Mouse (Mus musculus): Measurements from ENCODE around the gene Itgae. TPM values are rescaled to one million over a fixed set of nuclear protein-coding genes. Genes with fewer than 3 reads are reported as not detected.

Itgae gene
- total and polyA plus RNA-seq, 3 experiments, result 0.17 to 0.26 (median 0.21) TPM

- Histone ChIP-seq H3K9me3 (replicated peaks; ENCODE audit: low read length) (no peaks in the 10 kb centered on the region), H3K4me2 (ENCODE audit: insufficient read depth, low read depth, poor library complexity, severe bottlenecking) (no peak overlapping the region), H3K4me1 (ENCODE audit: control insufficient read depth in 1 of 2, insufficient read depth in 2 of 2) (peaks cover 0 to 13% of the 10 kb centered on the region in 2 experiments; a peak in 1 of 4 replicates), H3K9ac (ENCODE audit: insufficient read depth, low read depth) (no peak overlapping the region), H3K27ac (ENCODE audit: insufficient read depth, low read depth) (no peak overlapping the region), H3K36me3 (replicated peaks in 1 of 2; ENCODE audit: control insufficient read depth in 1 of 2, insufficient read depth in 1 of 2, low read length in 1 of 2) (peaks cover 50 to 91% of the 10 kb centered on the region in 2 experiments), H3K4me3 (replicated peaks in 1 of 3; ENCODE audit: low read depth in 2 of 3, low read length in 2 of 3, poor library complexity in 1 of 3) (no peak overlapping the region), H3K27me3 (replicated peaks) (no peaks in the 10 kb centered on the region), H3K79me2 (replicated peaks; ENCODE audit: control insufficient read depth, extremely low read depth, insufficient read depth, poor library complexity, severe bottlenecking) (no peaks in the 10 kb centered on the region; the same call in 1 of the 2 replicates)
- no peak for TF ChIP-seq IRF4 (IDR thresholded peaks at IDR 0.05; ENCODE audit: low read depth, low read length)
- TF ChIP-seq RAD21 (IDR thresholded peaks at IDR 0.05; ENCODE audit: low read depth, low read length), result no peak
- TF ChIP-seq NELFE (IDR thresholded peaks at IDR 0.05; ENCODE audit: low read depth, low read length), result no peak
- TF ChIP-seq HCFC1 (IDR thresholded peaks at IDR 0.05; ENCODE audit: low read depth, low read length), result no peak
- TF ChIP-seq TBP (conservative IDR thresholded peaks at IDR 0.05; ENCODE audit: low read depth, low read length), result no peak
- no peak for TF ChIP-seq ZC3H11A (IDR thresholded peaks at IDR 0.05; ENCODE audit: low read depth, low read length)
- TF ChIP-seq SMC3 (IDR thresholded peaks at IDR 0.05; ENCODE audit: low read depth, low read length), result no peak
- no peak for TF ChIP-seq NRF1 (IDR thresholded peaks at IDR 0.05; ENCODE audit: low read depth, low read length)
- TF ChIP-seq USF1 (IDR thresholded peaks at IDR 0.05; ENCODE audit: low read depth, low read length), result no peak
- in situ Hi-C loops (cut with MboI; ENCODE audit: low pct_ligation_motif_present, low pct_unique_long_range_greater_than_20kb, low sequenced_read_pairs) (no loop called here), dilution Hi-C loops (cut with MboI; ENCODE audit: extremely low pct_ligation_motif_present, extremely low pct_unique_long_range_greater_than_20kb, low sequenced_read_pairs) (no loop called here)
- no peak for DNase-seq (ENCODE audit: extremely low read depth)
These were observed 13.7 kb upstream of the Itgae start for GRCm38 (mm10) chr11:73076733-73077132.

DNA sequence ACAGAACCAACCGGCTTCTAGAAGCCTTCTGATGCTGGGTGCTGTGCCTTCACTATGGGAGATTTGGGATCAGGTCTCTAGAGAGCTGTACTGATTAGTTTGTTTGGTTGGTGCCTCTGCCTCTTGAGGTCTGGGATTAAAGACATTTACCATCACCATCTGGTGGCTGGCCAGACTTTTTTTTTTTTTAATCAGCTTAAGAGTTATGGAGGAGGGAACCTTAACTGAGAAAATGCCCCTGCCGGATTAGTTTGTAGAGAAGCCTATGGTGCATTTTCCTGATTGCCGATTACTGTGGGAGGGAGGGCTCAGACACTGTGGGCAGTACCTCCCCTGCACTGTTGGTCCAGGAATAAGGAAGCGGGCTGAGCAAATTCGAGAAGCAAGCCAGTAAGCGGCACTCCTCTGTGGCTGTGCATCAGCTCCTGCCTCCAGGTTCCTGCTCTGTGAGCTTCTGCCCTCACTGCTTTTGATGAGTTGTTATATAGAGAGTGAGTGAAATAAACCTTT is 13.1 kb upstream of the Itgae start:
- dilution Hi-C loops (cut with MboI; ENCODE audit: extremely low pct_ligation_motif_present, extremely low pct_unique_long_range_greater_than_20kb, low sequenced_read_pairs), result no loop called here

More for the DNA sequence above, 13.1 kb upstream of the Itgae start:
- no peak overlapping the region for H3K27ac ChIP-seq (ENCODE audit: insufficient read depth, low read depth)
- H3K27me3 ChIP-seq (replicated peaks), result no peaks in the 10 kb centered on the region
- H3K36me3 ChIP-seq (replicated peaks in 1 of 2; ENCODE audit: control insufficient read depth in 1 of 2, insufficient read depth in 1 of 2, low read length in 1 of 2), result peaks cover 52 to 94% of the 10 kb centered on the region in 2 experiments
- TF ChIP-seq CHD1 (IDR thresholded peaks at IDR 0.05; ENCODE audit: low read depth, low read length), result no peak
- no peak for TF ChIP-seq GABPA (IDR thresholded peaks at IDR 0.05; ENCODE audit: insufficient replicate concordance, low read depth, low read length)
- no peak for TF ChIP-seq ZMIZ1 (IDR thresholded peaks at IDR 0.05; ENCODE audit: low read depth, low read length)
- no peak for TF ChIP-seq CTCF (conservative IDR thresholded peaks at IDR 0.05 in 1 of 2, IDR thresholded peaks at IDR 0.05 in 1 of 2; ENCODE audit: low read depth in 2 of 2, low read length in 2 of 2)
- TF ChIP-seq KAT2A (IDR thresholded peaks at IDR 0.05; ENCODE audit: insufficient replicate concordance, low read length), result no peak
- no peak for TF ChIP-seq USF2 (conservative IDR thresholded peaks at IDR 0.05; ENCODE audit: low read depth, low read length)
- no peak for TF ChIP-seq USF1 (IDR thresholded peaks at IDR 0.05; ENCODE audit: low read depth, low read length)
- no peak for TF ChIP-seq SMC3 (IDR thresholded peaks at IDR 0.05; ENCODE audit: low read depth, low read length)
- TF ChIP-seq MEF2A (IDR thresholded peaks at IDR 0.05; ENCODE audit: borderline replicate concordance, low read depth, low read length), result no peak
- TF ChIP-seq RCOR1 (conservative IDR thresholded peaks at IDR 0.05; ENCODE audit: low read depth, low read length), result no peak
- no peak for TF ChIP-seq TBP (conservative IDR thresholded peaks at IDR 0.05; ENCODE audit: low read depth, low read length)
- H3K9ac ChIP-seq (ENCODE audit: insufficient read depth, low read depth), result no peak overlapping the region
- no peak for DNase-seq (ENCODE audit: extremely low read depth)
- peaks cover 0 to 13% of the 10 kb centered on the region in 2 experiments; a peak in 1 of 4 replicates for H3K4me1 ChIP-seq (ENCODE audit: control insufficient read depth in 1 of 2, insufficient read depth in 2 of 2)
- H3K9me3 ChIP-seq (replicated peaks; ENCODE audit: low read length), result no peaks in the 10 kb centered on the region
- no peaks in the 10 kb centered on the region; the same call in 1 of the 2 replicates for H3K79me2 ChIP-seq (replicated peaks; ENCODE audit: control insufficient read depth, extremely low read depth, insufficient read depth, poor library complexity, severe bottlenecking)
- in situ Hi-C loops (cut with MboI; ENCODE audit: low pct_ligation_motif_present, low pct_unique_long_range_greater_than_20kb, low sequenced_read_pairs), result no loop called here
- H3K4me2 ChIP-seq (ENCODE audit: insufficient read depth, low read depth, poor library complexity, severe bottlenecking), result no peak overlapping the region
- H3K4me3 ChIP-seq (replicated peaks in 1 of 3; ENCODE audit: low read depth in 2 of 3, low read length in 2 of 3, poor library complexity in 1 of 3), result no peak overlapping the region

Measured in CH12.LX (cell line).